Mouse (Mus musculus): ENCODE data around the gene Zfp217. TPM values are rescaled to one million over a fixed set of nuclear protein-coding genes. Genes with fewer than 3 reads are reported as not detected.

The Zfp217 gene
- polyA plus RNA-seq, 1 experiment from 2014 or later, result 3.7 TPM

GRCm38 (mm10) chr2:170147170-170147569 lies 733 bp downstream of the Zfp217 start:
- no peaks in the 10 kb centered on the region for H3K36me3 ChIP-seq
- peak overlapping the region; percentile 77 for H3K27ac ChIP-seq (ENCODE audit: poor library complexity, severe bottlenecking)
- ATAC-seq (ENCODE audit: insufficient number of reproducible peaks, low FRiP score), result no peak
- peak overlapping the region; percentile 43 for H3K4me2 ChIP-seq
- H3K27me3 ChIP-seq (replicated peaks), result no peaks in the 10 kb centered on the region
- WGBS, result 70% methylated on average over 4 of the region's 4 CpGs
- H3K9me3 ChIP-seq (replicated peaks), result no peaks in the 10 kb centered on the region
- peaks cover 22% of the 10 kb centered on the region for H3K4me1 ChIP-seq (replicated peaks)
- H3K9ac ChIP-seq, result 0 out of 2 replicates have a peak overlapping the region, but pooled peaks have one; percentile 11
- no peak overlapping the region for H3K4me3 ChIP-seq

- Histone ChIP-seq H3K4me3 (no peak overlapping the region), H3K36me3 (no peaks in the 10 kb centered on the region), H3K9me3 (replicated peaks) (no peaks in the 10 kb centered on the region), H3K4me1 (replicated peaks) (peaks cover 14% of the 10 kb centered on the region), H3K4me2 (no peak overlapping the region), H3K9ac (no peak overlapping the region), H3K27ac (ENCODE audit: poor library complexity, severe bottlenecking) (no peak overlapping the region), H3K27me3 (replicated peaks) (no peaks in the 10 kb centered on the region)
- no peak for ATAC-seq (ENCODE audit: insufficient number of reproducible peaks, low FRiP score)
- 64% methylated on average over 10 of the region's 10 CpGs for WGBS
Measured at GRCm38 (mm10) chr2:170144343-170144742, 3.6 kb downstream of the Zfp217 start.

- Histone ChIP-seq H3K4me2 (no peak overlapping the region), H3K9ac (no peak overlapping the region), H3K36me3 (no peaks in the 10 kb centered on the region), H3K4me3 (no peak overlapping the region), H3K9me3 (replicated peaks) (no peaks in the 10 kb centered on the region), H3K4me1 (replicated peaks) (peaks cover 14% of the 10 kb centered on the region), H3K27me3 (replicated peaks) (no peaks in the 10 kb centered on the region), H3K27ac (ENCODE audit: poor library complexity, severe bottlenecking) (no peak overlapping the region)
- no peak for ATAC-seq (ENCODE audit: insufficient number of reproducible peaks, low FRiP score)
- 31% methylated on average over 3 of the region's 3 CpGs for WGBS
Measured at GRCm38 (mm10) chr2:170143861-170144260, 4.0 kb downstream of the Zfp217 start.

- no peaks in the 10 kb centered on the region for H3K36me3 ChIP-seq
- H3K27me3 ChIP-seq (replicated peaks), result no peaks in the 10 kb centered on the region
- no peak overlapping the region for H3K4me2 ChIP-seq
- H3K4me3 ChIP-seq, result no peak overlapping the region
- H3K9ac ChIP-seq, result no peak overlapping the region
- WGBS, result 86% methylated on average over 10 of the region's 10 CpGs
- no peak overlapping the region for H3K27ac ChIP-seq (ENCODE audit: poor library complexity, severe bottlenecking)
- no peak for ATAC-seq (ENCODE audit: insufficient number of reproducible peaks, low FRiP score)
- H3K4me1 ChIP-seq (replicated peaks), result peaks cover 7% of the 10 kb centered on the region
- no peaks in the 10 kb centered on the region for H3K9me3 ChIP-seq (replicated peaks)
Measured at GRCm38 (mm10) chr2:170142542-170142941, 5.4 kb downstream of the Zfp217 start.

GRCm38 (mm10) chr2:170141481-170141880 lies 6.4 kb downstream of the Zfp217 start:
- WGBS, result 87% methylated on average over 5 of the region's 5 CpGs
- Histone ChIP-seq H3K9ac (no peak overlapping the region), H3K4me1 (replicated peaks) (0 out of 2 replicates have a peak, but pooled peaks cover 7% of the 10 kb centered on the region), H3K4me3 (no peak overlapping the region), H3K9me3 (replicated peaks) (no peaks in the 10 kb centered on the region), H3K36me3 (no peaks in the 10 kb centered on the region), H3K27me3 (replicated peaks) (no peaks in the 10 kb centered on the region), H3K4me2 (no peak overlapping the region), H3K27ac (ENCODE audit: poor library complexity, severe bottlenecking) (no peak overlapping the region)
- no peak for ATAC-seq (ENCODE audit: insufficient number of reproducible peaks, low FRiP score)

GRCm38 (mm10) chr2:170139411-170140046 lies 8.4 kb downstream of the Zfp217 start:
- 0 out of 2 replicates have a peak, but pooled peaks cover 7% of the 10 kb centered on the region for H3K4me1 ChIP-seq (replicated peaks)
- no peaks in the 10 kb centered on the region for H3K36me3 ChIP-seq
- H3K9ac ChIP-seq, result no peak overlapping the region
- WGBS, result 72% methylated on average over 9 of the region's 9 CpGs
- H3K27ac ChIP-seq (ENCODE audit: poor library complexity, severe bottlenecking), result no peak overlapping the region
- ATAC-seq (ENCODE audit: insufficient number of reproducible peaks, low FRiP score), result no peak
- H3K4me2 ChIP-seq, result no peak overlapping the region
- H3K9me3 ChIP-seq (replicated peaks), result no peaks in the 10 kb centered on the region
- H3K27me3 ChIP-seq (replicated peaks), result no peaks in the 10 kb centered on the region
- no peak overlapping the region for H3K4me3 ChIP-seq

DNA sequence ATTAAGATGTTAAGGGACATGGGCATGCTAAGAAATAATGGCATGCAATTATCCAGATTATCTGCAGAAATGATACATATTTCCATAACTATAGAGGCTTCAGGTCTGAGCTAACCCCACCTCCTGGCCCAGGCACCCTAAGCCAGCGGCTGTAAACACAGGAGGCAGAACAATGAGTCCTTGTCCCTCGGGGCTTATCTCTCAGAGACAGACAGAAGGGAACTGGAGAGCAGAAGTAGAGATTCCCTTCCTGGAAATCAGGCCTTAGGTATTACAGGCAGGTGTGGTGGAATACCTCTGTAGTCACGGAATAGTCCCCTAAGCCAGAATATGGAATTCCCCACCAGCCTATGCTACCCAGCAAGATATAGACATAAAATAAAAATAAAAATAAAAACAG lies 11.0 kb downstream of the Zfp217 start:
- 39% methylated on average over 3 of the region's 3 CpGs for WGBS
- Histone ChIP-seq H3K4me2 (no peak overlapping the region), H3K4me1 (replicated peaks) (peaks cover 8% of the 10 kb centered on the region; the same call in 1 of the 2 replicates), H3K9me3 (replicated peaks) (no peaks in the 10 kb centered on the region), H3K27ac (ENCODE audit: poor library complexity, severe bottlenecking) (no peak overlapping the region), H3K9ac (no peak overlapping the region), H3K36me3 (no peaks in the 10 kb centered on the region), H3K27me3 (replicated peaks) (no peaks in the 10 kb centered on the region), H3K4me3 (no peak overlapping the region)
- 0 out of 2 replicates have a peak, but pooled peaks have one; percentile 58 for ATAC-seq (ENCODE audit: insufficient number of reproducible peaks, low FRiP score)

GRCm38 (mm10) chr2:170135820-170136219 lies 12.1 kb downstream of the Zfp217 start:
- H3K36me3 ChIP-seq, result no peaks in the 10 kb centered on the region
- peaks cover 10% of the 10 kb centered on the region; the same call in 1 of the 2 replicates for H3K4me1 ChIP-seq (replicated peaks)
- H3K27ac ChIP-seq (ENCODE audit: poor library complexity, severe bottlenecking), result no peak overlapping the region
- no peak overlapping the region for H3K4me3 ChIP-seq
- no peak overlapping the region for H3K4me2 ChIP-seq
- no peak overlapping the region for H3K9ac ChIP-seq
- no peaks in the 10 kb centered on the region for H3K9me3 ChIP-seq (replicated peaks)
- no peak for ATAC-seq (ENCODE audit: insufficient number of reproducible peaks, low FRiP score)
- no peaks in the 10 kb centered on the region for H3K27me3 ChIP-seq (replicated peaks)
- WGBS, result 81% methylated on average over 6 of the region's 6 CpGs

GRCm38 (mm10) chr2:170134026-170134690 lies 13.7 kb downstream of the Zfp217 start:
- no peaks in the 10 kb centered on the region for H3K36me3 ChIP-seq
- peaks cover 17% of the 10 kb centered on the region for H3K4me1 ChIP-seq (replicated peaks)
- H3K4me3 ChIP-seq, result peak overlapping the region; percentile 49
- no peaks in the 10 kb centered on the region for H3K9me3 ChIP-seq (replicated peaks)
- peak overlapping the region; percentile 75 for H3K4me2 ChIP-seq
- 0 out of 2 replicates have a peak overlapping the region, but pooled peaks have one; percentile 44 for H3K9ac ChIP-seq
- 14% methylated on average over 12 of the region's 12 CpGs for WGBS
- no peaks in the 10 kb centered on the region for H3K27me3 ChIP-seq (replicated peaks)
- no peak for ATAC-seq (ENCODE audit: insufficient number of reproducible peaks, low FRiP score)
- H3K27ac ChIP-seq (ENCODE audit: poor library complexity, severe bottlenecking), result peak overlapping the region; percentile 91

- peak overlapping the region; percentile 75 for H3K4me2 ChIP-seq
- peak overlapping the region; percentile 91 for H3K27ac ChIP-seq (ENCODE audit: poor library complexity, severe bottlenecking)
- no peaks in the 10 kb centered on the region for H3K9me3 ChIP-seq (replicated peaks)
- peaks cover 26% of the 10 kb centered on the region for H3K4me1 ChIP-seq (replicated peaks)
- WGBS, result under 1% methylated on average over 28 of the region's 28 CpGs
- H3K36me3 ChIP-seq, result no peaks in the 10 kb centered on the region
- H3K9ac ChIP-seq, result peak overlapping the region; percentile 71
- peak overlapping the region; percentile 49 for H3K4me3 ChIP-seq
- peak; percentile 5; the same call in 1 of the 2 replicates for ATAC-seq (ENCODE audit: insufficient number of reproducible peaks, low FRiP score)
- H3K27me3 ChIP-seq (replicated peaks), result no peaks in the 10 kb centered on the region
Measured at GRCm38 (mm10) chr2:170133093-170133731, 14.7 kb downstream of the Zfp217 start.

GRCm38 (mm10) chr2:170132716-170133092 lies 15.2 kb downstream of the Zfp217 start:
- H3K4me1 ChIP-seq (replicated peaks), result peaks cover 31% of the 10 kb centered on the region
- H3K27ac ChIP-seq (ENCODE audit: poor library complexity, severe bottlenecking), result peak overlapping the region; percentile 91
- H3K4me3 ChIP-seq, result peak overlapping the region; percentile 49
- peak overlapping the region; percentile 75 for H3K4me2 ChIP-seq
- 0% methylated on average over 3 of the region's 3 CpGs for WGBS
- peak overlapping the region; percentile 71 for H3K9ac ChIP-seq
- no peaks in the 10 kb centered on the region for H3K36me3 ChIP-seq
- no peak for ATAC-seq (ENCODE audit: insufficient number of reproducible peaks, low FRiP score)
- no peaks in the 10 kb centered on the region for H3K9me3 ChIP-seq (replicated peaks)
- H3K27me3 ChIP-seq (replicated peaks), result no peaks in the 10 kb centered on the region

Data from heart, embryonic 12.5 days (tissue).